Mouse (Mus musculus) hindbrain, embryonic 11.5 days (tissue): ENCODE data around the gene Ddx24. TPM values are rescaled to one million over a fixed set of nuclear protein-coding genes. Genes with fewer than 3 reads are reported as not detected.
A peak's percentile ranks its signal among the peaks of the same experiment; 100 is the strongest.

Experiments used
- ATAC-seq: fragments of 200-750 bp; cut with Nextera tagmentation; 2 replicates; pipeline ENCODE4 v1.8.0; 2017; ENCODE audit warnings: mild to moderate bottlenecking, moderate TSS enrichment, moderate library complexity; ENCODE audit not compliant: low FRiP score
- DNase-seq: peaks from one replicate; pipeline ENCODE4 v3.0.0-alpha.2; 2015; ENCODE audit warnings: low spot score
- H3K27ac ChIP-seq: fragments of 300-500 bp; sonication (generic); 2 replicates; pipeline ENCODE4 v1.5.1; 2014; ENCODE audit warnings: mild to moderate bottlenecking, low read depth, low read length
- H3K27me3 ChIP-seq: fragments of 300-500 bp; sonication (generic); 2 replicates; pipeline ENCODE4 v1.6.1; 2014; ENCODE audit warnings: mild to moderate bottlenecking, low read length, moderate library complexity, mixed read lengths; ENCODE audit not compliant: control insufficient read depth, insufficient read depth
- H3K36me3 ChIP-seq: fragments of 300-500 bp; sonication (generic); 2 replicates; pipeline ENCODE4 v1.6.1; 2014; ENCODE audit warnings: mild to moderate bottlenecking, low read length, moderate library complexity, mixed read lengths; ENCODE audit not compliant: control insufficient read depth, insufficient read depth
- H3K4me1 ChIP-seq: fragments of 300-500 bp; sonication (generic); replicated peaks from 2 replicates; pipeline ENCODE4 v1.6.1; 2014; ENCODE audit warnings: low read length, mixed read lengths; ENCODE audit not compliant: control insufficient read depth, insufficient read depth
- H3K4me2 ChIP-seq: fragments of 300-500 bp; sonication (generic); replicated peaks from 2 replicates; pipeline ENCODE4 v1.6.1; 2014; ENCODE audit warnings: mild to moderate bottlenecking, low read depth, low read length
- H3K4me3 ChIP-seq: fragments of 300-500 bp; sonication (generic); 2 replicates; pipeline ENCODE4 v1.5.1; 2014; ENCODE audit warnings: low read depth, low read length
- H3K9ac ChIP-seq: fragments of 300-500 bp; sonication (generic); 2 replicates; pipeline ENCODE4 v1.6.1; 2014; ENCODE audit warnings: low read depth, low read length
- H3K9me3 ChIP-seq: fragments of 300-500 bp; sonication (generic); 2 replicates; pipeline ENCODE4 v1.6.1; 2016; ENCODE audit warnings: low read length; ENCODE audit not compliant: control insufficient read depth
- WGBS: fragments of 180-500 bp; shearing (Covaris S2); extraction: QIAGEN DNeasy Blood & Tissue Kit; methylation state at CpG from one replicate; pipeline ENCODE4 v1.1.7; 2014; 5-methylcytosine and 5-hydroxymethylcytosine counted together
- polyA plus RNA-seq: library from polyadenylated mRNA; unstranded; fragments of >200 nt; fragmentation: Nextera tagmentation; extraction: Ambion mirVana; gene quantifications from 2 replicates; pipeline ENCODE4 v1.2.1, GENCODE M21; 2014

Ddx24 gene
- polyA plus RNA-seq, 1 experiment from 2014 or later: 106 TPM

GRCm38 (mm10) chr12:103396751-103397150 lies 28.9 kb downstream of the Ddx24 start:
- no peaks in the 10 kb centered on the region for H3K36me3 ChIP-seq
- no peak overlapping the region for H3K4me3 ChIP-seq
- H3K27ac ChIP-seq: no peak overlapping the region
- ATAC-seq (no peak), DNase-seq (no peak)
- no peak overlapping the region for H3K4me2 ChIP-seq
- H3K9me3 ChIP-seq: no peaks in the 10 kb centered on the region
- 87% methylated on average over 7 of the region's 7 CpGs for WGBS
- H3K9ac ChIP-seq: no peak overlapping the region
- no peaks in the 10 kb centered on the region for H3K4me1 ChIP-seq
- no peaks in the 10 kb centered on the region for H3K27me3 ChIP-seq

DNA sequence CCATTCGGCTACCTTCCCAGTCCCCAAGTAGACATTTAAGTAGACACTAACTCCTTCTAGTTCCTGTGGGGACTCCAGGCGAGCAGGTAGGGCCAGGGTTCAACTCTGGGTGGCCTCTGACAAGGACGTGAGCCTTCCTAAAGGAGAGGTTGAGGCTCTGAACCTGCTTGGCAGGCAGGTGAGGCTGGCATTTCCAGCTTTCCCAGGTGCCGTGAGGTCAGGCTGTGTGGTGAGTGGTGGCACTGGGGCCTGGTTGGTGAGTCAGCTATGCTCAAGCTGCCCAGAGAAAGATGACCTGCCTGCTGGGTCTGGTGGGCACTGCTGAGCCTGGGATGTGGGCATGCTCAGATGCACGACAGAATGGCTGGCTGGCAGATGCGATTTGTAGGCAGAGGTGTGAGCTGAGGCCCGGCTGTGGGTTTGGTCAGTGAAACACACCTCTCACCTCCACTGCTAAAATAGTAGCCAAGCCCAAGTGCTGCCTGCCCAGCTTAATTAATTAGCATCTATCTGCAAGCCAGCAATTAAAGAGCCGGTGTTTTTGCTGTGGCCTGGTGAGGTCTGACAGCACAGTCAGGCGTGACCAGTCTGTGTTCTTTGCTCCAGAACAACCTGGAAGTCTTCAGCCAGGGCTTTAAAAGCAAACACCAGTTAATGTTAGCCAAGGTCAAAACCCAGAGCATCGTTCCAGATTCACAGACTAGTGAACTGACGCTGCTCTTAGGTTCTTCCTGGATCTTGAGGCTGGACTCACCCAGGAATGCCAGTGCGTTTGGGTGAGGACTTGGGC lies 29.9 kb downstream of the Ddx24 start:
- Histone ChIP-seq H3K4me2 (no peak overlapping the region), H3K4me1 (no peaks in the 10 kb centered on the region), H3K27me3 (no peaks in the 10 kb centered on the region), H3K27ac (no peak overlapping the region), H3K36me3 (no peaks in the 10 kb centered on the region), H3K9me3 (no peaks in the 10 kb centered on the region), H3K4me3 (no peak overlapping the region), H3K9ac (no peak overlapping the region)
- ATAC-seq: no peak
- DNase-seq: no peak
- WGBS: 86% methylated on average over 12 of the region's 12 CpGs

DNA sequence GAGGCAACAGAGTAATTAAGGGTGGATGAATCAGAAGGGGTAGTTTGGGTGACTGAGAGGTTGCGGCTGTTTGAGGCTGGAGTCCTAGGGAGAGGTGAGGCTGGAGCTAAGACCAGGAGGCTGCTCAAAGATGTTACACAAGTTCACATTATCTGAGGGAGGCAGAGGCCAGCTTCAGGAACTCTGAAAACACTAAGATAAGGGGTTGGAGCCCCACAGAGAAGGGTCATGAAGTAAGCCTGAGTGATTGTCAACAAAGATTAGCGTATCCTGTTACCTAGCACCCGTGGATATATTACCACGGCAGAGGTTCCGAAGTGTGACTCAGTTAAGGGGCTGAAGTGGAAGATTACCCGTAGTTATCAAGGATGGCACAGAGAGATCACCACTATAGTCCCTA lies 32.1 kb downstream of the Ddx24 start:
- 49% methylated on average over 6 of the region's 6 CpGs for WGBS

DNA sequence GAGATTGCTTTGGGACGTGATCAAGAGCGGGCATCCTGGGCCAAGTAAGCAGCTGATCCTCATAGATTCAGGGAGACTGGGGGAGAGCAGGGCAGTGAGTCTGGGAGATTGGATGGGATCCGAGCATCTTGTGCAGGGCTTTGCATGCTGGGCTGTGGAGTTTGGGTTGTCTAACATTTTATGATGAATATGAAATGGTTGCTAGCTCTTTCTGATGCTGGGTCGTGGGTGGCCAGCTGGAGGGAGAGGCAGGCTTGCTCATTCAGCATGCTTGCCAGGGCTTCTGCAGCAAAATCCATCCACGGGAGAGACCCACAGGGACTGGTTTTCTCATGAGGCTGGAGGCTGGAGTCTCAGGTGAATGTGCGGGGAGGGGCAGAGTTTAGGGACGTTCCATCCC lies 34.5 kb downstream of the Ddx24 start:
- Histone ChIP-seq H3K27me3 (no peaks in the 10 kb centered on the region), H3K4me3 (no peak overlapping the region), H3K27ac (no peak overlapping the region), H3K4me1 (no peaks in the 10 kb centered on the region), H3K36me3 (no peaks in the 10 kb centered on the region), H3K9ac (no peak overlapping the region), H3K9me3 (no peaks in the 10 kb centered on the region), H3K4me2 (no peak overlapping the region)
- 79% methylated on average over 7 of the region's 7 CpGs for whole genome bisulfite sequencing
- ATAC-seq (no peak), DNase-seq (no peak)

More for the DNA sequence above, 32.1 kb downstream of the Ddx24 start:
- Histone ChIP-seq H3K4me1 (no peaks in the 10 kb centered on the region), H3K9me3 (no peaks in the 10 kb centered on the region), H3K27ac (no peak overlapping the region), H3K27me3 (no peaks in the 10 kb centered on the region), H3K4me3 (no peak overlapping the region), H3K36me3 (no peaks in the 10 kb centered on the region), H3K9ac (no peak overlapping the region), H3K4me2 (no peak overlapping the region)
- ATAC-seq (no peak), DNase-seq (no peak)

DNA sequence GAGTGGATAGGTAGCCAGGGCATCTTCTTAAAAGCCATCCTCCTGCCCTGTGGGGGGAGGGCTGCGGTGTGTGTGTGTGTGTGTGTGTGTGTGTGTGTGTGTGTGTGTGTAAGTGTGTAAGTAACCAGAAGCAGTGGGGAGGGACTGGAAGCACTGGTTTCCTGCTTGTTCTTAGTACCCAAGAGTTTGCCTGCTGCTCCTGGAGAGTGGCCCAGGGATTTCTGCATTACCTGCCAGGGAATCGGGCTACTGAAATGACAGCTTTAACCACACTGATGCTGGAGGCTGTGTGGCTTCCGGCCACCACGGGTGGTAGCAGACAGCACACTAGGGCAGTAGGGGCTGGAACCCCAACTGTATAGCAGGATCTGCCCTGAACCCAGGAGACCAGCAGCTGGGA lies 35.6 kb downstream of the Ddx24 start:
- Histone ChIP-seq H3K4me2 (no peak overlapping the region), H3K9me3 (no peaks in the 10 kb centered on the region), H3K9ac (no peak overlapping the region), H3K4me3 (no peak overlapping the region), H3K27me3 (no peaks in the 10 kb centered on the region), H3K4me1 (no peaks in the 10 kb centered on the region), H3K27ac (no peak overlapping the region), H3K36me3 (no peaks in the 10 kb centered on the region)
- DNase-seq (no peak), ATAC-seq (no peak)
- WGBS: 76% methylated on average over 4 of the region's 4 CpGs

DNA sequence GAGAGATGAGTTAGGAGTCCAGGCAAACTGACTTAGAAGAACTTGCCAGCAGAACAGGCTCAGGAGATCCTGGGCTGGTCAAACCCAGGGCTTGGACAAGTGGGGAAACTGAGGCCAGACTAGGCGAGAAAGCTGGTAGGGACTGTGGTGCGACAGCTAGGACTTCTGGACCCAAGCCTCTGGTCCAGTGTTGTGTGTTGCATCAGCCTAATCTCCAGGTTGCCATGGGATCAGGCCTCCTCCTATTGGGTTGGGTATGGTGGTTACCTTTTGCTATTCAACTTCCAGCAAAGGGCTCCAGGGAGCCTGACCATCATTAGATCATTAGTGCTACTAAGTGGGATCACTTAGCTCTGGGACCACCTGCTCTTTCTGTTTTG lies 36.3 kb downstream of the Ddx24 start:
- no peak for DNase-seq
- Histone ChIP-seq H3K4me3 (peak overlapping the region; percentile 70), H3K9me3 (no peaks in the 10 kb centered on the region), H3K27me3 (no peaks in the 10 kb centered on the region), H3K9ac (peak overlapping the region; percentile 86), H3K4me1 (no peaks in the 10 kb centered on the region), H3K36me3 (no peaks in the 10 kb centered on the region), H3K4me2 (peak overlapping the region; percentile 77), H3K27ac (no peak overlapping the region)
- no peak for ATAC-seq
- 59% methylated on average over 2 of the region's 2 CpGs for WGBS

- Histone ChIP-seq H3K4me3 (peak within 1 kb of the TSS; percentile 70), H3K4me2 (peak within 1 kb of the TSS; percentile 77), H3K9me3 (no peaks in the 10 kb centered on the region), H3K27ac (peak within 1 kb of the TSS; percentile 68; the same call in 1 of the 2 replicates), H3K27me3 (no peaks in the 10 kb centered on the region), H3K9ac (peak within 1 kb of the TSS; percentile 86), H3K36me3 (no peaks in the 10 kb centered on the region), H3K4me1 (no peaks in the 10 kb centered on the region)
- ATAC-seq (peak; percentile 99), DNase-seq (peak; percentile 97)
- WGBS: under 1% methylated on average over 47 of the region's 58 CpGs
Observed at GRCm38 (mm10) chr12:103388505-103389347, 36.9 kb downstream of the Ddx24 start, which contains the start of gene Otub2. Gene Otub2 (plus strand): TSS chr12:103388682.

DNA sequence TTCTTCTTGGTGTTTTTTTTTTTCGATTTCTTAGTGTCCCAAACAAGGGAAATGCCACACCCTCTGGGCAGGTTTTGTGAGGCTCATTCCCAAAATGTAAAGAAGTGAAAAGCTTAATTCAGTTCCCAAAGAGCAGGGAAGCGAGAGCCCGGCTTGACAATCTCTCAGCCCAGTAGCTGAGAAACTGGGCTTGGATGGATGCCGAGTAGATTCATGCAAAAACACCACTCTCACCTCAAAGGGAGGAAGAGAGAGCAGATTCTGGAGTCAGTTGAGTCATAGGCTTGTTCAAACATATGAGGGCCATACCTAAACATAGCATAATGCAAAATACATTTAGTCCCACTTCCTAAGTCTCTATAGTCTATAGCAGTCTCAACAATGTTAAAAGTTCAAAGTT lies 45.4 kb downstream of the Ddx24 start:
- H3K36me3 ChIP-seq: no peaks in the 10 kb centered on the region
- H3K9ac ChIP-seq: no peak overlapping the region
- ATAC-seq (no peak), DNase-seq (no peak)
- whole genome bisulfite sequencing: 82% methylated on average over 4 of the region's 4 CpGs
- H3K27me3 ChIP-seq: no peaks in the 10 kb centered on the region
- no peak overlapping the region for H3K4me3 ChIP-seq
- no peak overlapping the region for H3K4me2 ChIP-seq
- H3K4me1 ChIP-seq: no peaks in the 10 kb centered on the region
- H3K9me3 ChIP-seq: no peaks in the 10 kb centered on the region
- no peak overlapping the region for H3K27ac ChIP-seq
